In genomic region chr17:69120533-69121358, GRCm38 (mm10) we compare ENCODE assay signal across 8 mouse cellular contexts. TPM values are rescaled to one million over a fixed set of nuclear protein-coding genes. Genes with fewer than 3 reads are reported as not detected.
A peak's percentile ranks its signal among the peaks of the same experiment; 100 is the strongest.
DNase-seq lines count a peak whose midpoint lies in the region; ATAC-seq and TF ChIP-seq lines count a peak whose summit lies in the region.

No protein-coding gene starts in this region.

- TF ChIP-seq POLR2A in thymus, adult 2 months (IDR thresholded peaks at IDR 0.05; ENCODE audit: control insufficient read depth, extremely low read depth, insufficient read depth, low read length, poor library complexity), result no peak

- no peaks in the 10 kb centered on the region for H3K9me3 ChIP-seq in forebrain, postnatal 0 days (ENCODE audit: low read length)
- no peaks in the 10 kb centered on the region for H3K9me3 ChIP-seq in limb, embryonic 15.5 days
- no peaks in the 10 kb centered on the region for H3K9me3 ChIP-seq in neural tube, embryonic 13.5 days

- H3K27ac ChIP-seq in forebrain, postnatal 0 days (ENCODE audit: low read depth, low read length), result no peak overlapping the region
- no peak overlapping the region for H3K27ac ChIP-seq in limb, embryonic 15.5 days
- H3K27ac ChIP-seq in neural tube, embryonic 13.5 days (replicated peaks), result peak overlapping the region; percentile 38
- no peak overlapping the region for H3K27ac ChIP-seq in thymus, adult 2 months (ENCODE audit: control insufficient read depth, insufficient read depth, low read length)

- 4% methylated on average over 19 of the region's 19 CpGs for WGBS in forebrain, postnatal 0 days
- 3% methylated on average over 19 of the region's 19 CpGs for WGBS in limb, embryonic 15.5 days
- WGBS in neural tube, embryonic 13.5 days, result 9% methylated on average over 19 of the region's 19 CpGs
- 6% methylated on average over 19 of the region's 19 CpGs for WGBS in thymus, adult 2 months

- TF ChIP-seq CTCF in forebrain, postnatal 0 days (IDR thresholded peaks at IDR 0.05; ENCODE audit: low read depth), result no peak
- no peak for TF ChIP-seq CTCF in thymus, adult 2 months (IDR thresholded peaks at IDR 0.05; ENCODE audit: borderline replicate concordance, control insufficient read depth, extremely low read depth, insufficient read depth, low read length, poor library complexity)

- 0 out of 2 replicates have a peak overlapping the region, but pooled peaks have one; percentile 6 for H3K4me3 ChIP-seq in forebrain, postnatal 0 days (ENCODE audit: low read depth, low read length)
- H3K4me3 ChIP-seq in limb, embryonic 15.5 days, result peak overlapping the region; percentile 21; the same call in 1 of the 2 replicates
- peak overlapping the region; percentile 21 for H3K4me3 ChIP-seq in neural tube, embryonic 13.5 days
- H3K4me3 ChIP-seq in thymus, adult 2 months (ENCODE audit: control insufficient read depth, insufficient read depth, low read length), result no peak overlapping the region

- peak overlapping the region; percentile 42 for H3K4me2 ChIP-seq in forebrain, postnatal 0 days (ENCODE audit: low read depth)
- H3K4me2 ChIP-seq in limb, embryonic 15.5 days, result peak overlapping the region; percentile 44
- H3K4me2 ChIP-seq in neural tube, embryonic 13.5 days, result peak overlapping the region; percentile 54

- ATAC-seq in forebrain, postnatal 0 days, result peak; percentile 87
- ATAC-seq in limb, embryonic 15.5 days (ENCODE audit: insufficient number of reproducible peaks, low FRiP score, low TSS enrichment, low read depth), result no peak
- peak; percentile 86 for ATAC-seq in neural tube, embryonic 13.5 days (ENCODE audit: low read depth)

- DNase-seq in adrenal gland, postnatal 14 days, result peak; percentile 9
- DNase-seq in adrenal gland, postnatal 4 days (ENCODE audit: low spot score in 2 of 2), result no peak
- peak; percentile 34 to 38 for DNase-seq in cerebellum, adult 18-20 months
- DNase-seq in forebrain, postnatal 0 days, result peak; percentile 53
- no peak for DNase-seq in frontal cortex, adult 2 months (ENCODE audit: extremely low spot score in 1 of 2, low spot score in 1 of 2)
- DNase-seq in thymus, adult 2 months, result no peak

- no peaks in the 10 kb centered on the region for H3K27me3 ChIP-seq in forebrain, postnatal 0 days (ENCODE audit: insufficient read depth, low read length)
- no peaks in the 10 kb centered on the region for H3K27me3 ChIP-seq in limb, embryonic 15.5 days
- H3K27me3 ChIP-seq in neural tube, embryonic 13.5 days, result peaks cover 14% of the 10 kb centered on the region; the same call in 1 of the 2 replicates
- no peaks in the 10 kb centered on the region for H3K27me3 ChIP-seq in thymus, adult 2 months (ENCODE audit: control insufficient read depth, insufficient read depth, low read length)

- no peak overlapping the region for H3K9ac ChIP-seq in forebrain, postnatal 0 days
- no peak overlapping the region for H3K9ac ChIP-seq in limb, embryonic 15.5 days
- peak overlapping the region; percentile 61 for H3K9ac ChIP-seq in neural tube, embryonic 13.5 days

- H3K36me3 ChIP-seq in forebrain, postnatal 0 days (ENCODE audit: insufficient read depth), result no peaks in the 10 kb centered on the region
- H3K36me3 ChIP-seq in limb, embryonic 15.5 days, result no peaks in the 10 kb centered on the region
- no peaks in the 10 kb centered on the region for H3K36me3 ChIP-seq in neural tube, embryonic 13.5 days
- no peaks in the 10 kb centered on the region for H3K36me3 ChIP-seq in thymus, adult 2 months (ENCODE audit: control insufficient read depth, insufficient read depth, low read length)

- H3K4me1 ChIP-seq in forebrain, postnatal 0 days (ENCODE audit: insufficient read depth), result 0 out of 2 replicates have a peak, but pooled peaks cover 8% of the 10 kb centered on the region
- H3K4me1 ChIP-seq in limb, embryonic 15.5 days, result peaks cover 16% of the 10 kb centered on the region
- H3K4me1 ChIP-seq in neural tube, embryonic 13.5 days (replicated peaks), result peaks cover 17% of the 10 kb centered on the region
- no peaks in the 10 kb centered on the region for H3K4me1 ChIP-seq in thymus, adult 2 months (replicated peaks; ENCODE audit: control insufficient read depth, insufficient read depth, low read length)

RNA-seq across cellular contexts. Expression of gene Epb41l3, which starts 45.3 kb away (rescaled TPM):
- total RNA-seq in adrenal gland, postnatal 14 days (2021), result 15.7 and 17.9 TPM in 2 replicates
- total RNA-seq in adrenal gland, postnatal 4 days (2021), result 10 to 100 TPM; 47.8 to 58.3 TPM
- total RNA-seq in forebrain, postnatal 0 days (2014; rRNA removed), result 57.9 and 68.6 TPM in 2 replicates
- polyA plus RNA-seq in forebrain, postnatal 0 days (2015; fragmentation: Nextera tagmentation; extraction: Ambion mirVana), result 44.1 and 54.1 TPM in 2 replicates
- polyA plus RNA-seq in limb, embryonic 15.5 days (2015; fragmentation: Nextera tagmentation; extraction: Ambion mirVana), result 134 and 137 TPM in 2 replicates
- 121 and 122 TPM in 2 replicates for polyA plus RNA-seq in neural tube, embryonic 13.5 days (2015; fragmentation: Nextera tagmentation; extraction: Ambion mirVana)
- polyA plus RNA-seq in frontal cortex, adult 2 months (2012; rRNA removed), result 167 and 173 TPM in 2 replicates
- polyA plus RNA-seq in thymus, adult 2 months (2012; rRNA removed), result 6.6 and 8.4 TPM in 2 replicates

Comparison
In these comparisons a context has a peak if more than half of its experiments do, and no peak if none do; other contexts are left out.
1. DNase-seq: peak in adrenal gland, postnatal 14 days (single experiment), cerebellum, adult 18-20 months (2 of 2) and forebrain, postnatal 0 days (single experiment); none in adrenal gland, postnatal 4 days (0 of 2), frontal cortex, adult 2 months (0 of 2) and thymus, adult 2 months (single experiment).
2. Peak in every context shown above with its lines, with median percentiles within 50 percentile points of each other: H3K4me2 ChIP-seq.